Mouse (Mus musculus) CH12.LX (cell line): ENCODE data around the gene Shisa8. TPM values are rescaled to one million over a fixed set of nuclear protein-coding genes. Genes with fewer than 3 reads are reported as not detected.

Experiments
- DNase-seq: peaks from one replicate; pipeline ENCODE4 v3.0.0-alpha.2; 2013; ENCODE audit errors: extremely low read depth
- H3K27ac ChIP-seq: 2 replicates; pipeline ENCODE4 v1.5.1; 2012; ENCODE audit warnings: low read depth, mild to moderate bottlenecking, control low read depth, moderate library complexity; ENCODE audit not compliant: insufficient read depth
- H3K27me3 ChIP-seq: replicated peaks from 2 replicates; pipeline ENCODE3; 2012; ENCODE audit warnings: inconsistent platforms
- H3K36me3 ChIP-seq, 2 experiments: replicated peaks in 1 of 2; 2 replicates each; pipeline versions ENCODE3 to v1.6.1; 2012; ENCODE audit warnings: inconsistent platforms in 1 of 2, low read length in 1 of 2, mild to moderate bottlenecking in 1 of 2, mixed read lengths in 1 of 2, moderate library complexity in 1 of 2; ENCODE audit not compliant: control insufficient read depth in 1 of 2, insufficient read depth in 1 of 2
- H3K4me1 ChIP-seq, 2 experiments: 2 replicates each; pipeline ENCODE4 v1.6.1; 2012; ENCODE audit warnings: inconsistent platforms in 1 of 2, moderate library complexity in 1 of 2; ENCODE audit not compliant: insufficient read depth in 2 of 2, control insufficient read depth in 1 of 2
- H3K4me2 ChIP-seq: 2 replicates; pipeline ENCODE4 v1.6.1; 2012; ENCODE audit warnings: low read depth, mild to moderate bottlenecking, control low read depth; ENCODE audit not compliant: poor library complexity, insufficient read depth, severe bottlenecking
- H3K4me3 ChIP-seq, 3 experiments: fragments of 150-350 bp in 1 of 3; sonication (generic) in 1 of 3; replicated peaks in 1 of 3; 2 replicates each; pipeline versions ENCODE3 to v1.5.1; 2011 to 2012; ENCODE audit warnings: low read depth in 2 of 3, low read length in 2 of 3, mild to moderate bottlenecking in 2 of 3, moderate library complexity in 2 of 3, control low read depth in 1 of 3, improper control_type of control experiment in 1 of 3, inconsistent platforms in 1 of 3, mixed read lengths in 1 of 3; ENCODE audit not compliant: poor library complexity in 1 of 3
- H3K79me2 ChIP-seq: replicated peaks from 2 replicates; pipeline ENCODE4 v1.6.1; 2012; ENCODE audit warnings: mild to moderate bottlenecking, moderate library complexity; ENCODE audit not compliant: control insufficient read depth, poor library complexity, insufficient read depth, severe bottlenecking; ENCODE audit errors: extremely low read depth
- H3K9ac ChIP-seq: 2 replicates; pipeline ENCODE4 v1.6.1; 2012; ENCODE audit warnings: low read depth, mild to moderate bottlenecking, control low read depth, moderate library complexity; ENCODE audit not compliant: insufficient read depth
- H3K9me3 ChIP-seq: replicated peaks from 2 replicates; pipeline ENCODE3; 2012; ENCODE audit warnings: low read length, inconsistent platforms, mixed read lengths
- BHLHE40 ChIP-seq: IDR thresholded peaks from 2 replicates; pipeline ENCODE4 v1.6.1; 2011; ENCODE audit warnings: mild to moderate bottlenecking, low read depth, low read length, improper control_type of control experiment
- CHD1 ChIP-seq: IDR thresholded peaks from 2 replicates; pipeline ENCODE4 v1.6.1; 2012; ENCODE audit warnings: low read depth, low read length, improper control_type of control experiment, inconsistent platforms
- CHD2 ChIP-seq: IDR thresholded peaks from 2 replicates; pipeline ENCODE4 v1.6.1; 2011; ENCODE audit warnings: low read length, improper control_type of control experiment
- CTCF ChIP-seq, 2 experiments: IDR thresholded peaks in 1 of 2; conservative IDR thresholded peaks in 1 of 2; 2 replicates each; pipeline ENCODE4 v1.5.1; 2011 to 2012; ENCODE audit warnings: low read depth in 2 of 2, low read length in 2 of 2, improper control_type of control experiment in 1 of 2, inconsistent platforms in 1 of 2, mild to moderate bottlenecking in 1 of 2, moderate library complexity in 1 of 2
- E2F4 ChIP-seq: IDR thresholded peaks from 2 replicates; pipeline ENCODE4 v1.6.1; 2011; ENCODE audit warnings: low read depth, low read length, improper control_type of control experiment; ENCODE audit not compliant: insufficient replicate concordance
- ETS1 ChIP-seq: conservative IDR thresholded peaks from 2 replicates; pipeline ENCODE4 v1.6.1; 2012; ENCODE audit warnings: low read depth, mild to moderate bottlenecking, inconsistent platforms, low read length, improper control_type of control experiment, moderate library complexity
- GABPA ChIP-seq: IDR thresholded peaks from 2 replicates; pipeline ENCODE4 v1.6.1; 2012; ENCODE audit warnings: low read depth, low read length, improper control_type of control experiment, inconsistent platforms; ENCODE audit not compliant: insufficient replicate concordance
- HCFC1 ChIP-seq: IDR thresholded peaks from 2 replicates; pipeline ENCODE4 v1.6.1; 2012; ENCODE audit warnings: low read depth, mild to moderate bottlenecking, inconsistent platforms, low read length, improper control_type of control experiment
- IRF4 ChIP-seq: IDR thresholded peaks from 2 replicates; pipeline ENCODE4 v1.6.1; 2014; ENCODE audit warnings: low read depth, mild to moderate bottlenecking, inconsistent platforms, low read length, improper control_type of control experiment
- JUND ChIP-seq: conservative IDR thresholded peaks from 2 replicates; pipeline ENCODE4 v1.6.1; 2011; ENCODE audit warnings: low read depth, low read length, improper control_type of control experiment
- KAT2A ChIP-seq: IDR thresholded peaks from 2 replicates; pipeline ENCODE4 v1.6.1; 2012; ENCODE audit warnings: low read length, improper control_type of control experiment, inconsistent platforms; ENCODE audit not compliant: insufficient replicate concordance
- MAFK ChIP-seq: IDR thresholded peaks from 2 replicates; pipeline ENCODE4 v1.6.1; 2011; ENCODE audit warnings: low read length, improper control_type of control experiment; ENCODE audit not compliant: insufficient replicate concordance
- MAX ChIP-seq: IDR thresholded peaks from 2 replicates; pipeline ENCODE4 v1.6.1; 2011; ENCODE audit warnings: low read length, improper control_type of control experiment
- MAZ ChIP-seq: IDR thresholded peaks from 2 replicates; pipeline ENCODE4 v1.6.1; 2012; ENCODE audit warnings: low read depth, mild to moderate bottlenecking, inconsistent platforms, low read length, improper control_type of control experiment, moderate library complexity
- MEF2A ChIP-seq: IDR thresholded peaks from 2 replicates; pipeline ENCODE4 v1.6.1; 2014; ENCODE audit warnings: low read depth, mild to moderate bottlenecking, inconsistent platforms, low read length, improper control_type of control experiment, borderline replicate concordance
- MXI1 ChIP-seq: IDR thresholded peaks from 2 replicates; pipeline ENCODE4 v1.6.1; 2011; ENCODE audit warnings: mild to moderate bottlenecking, low read depth, low read length, improper control_type of control experiment
- MYC ChIP-seq: IDR thresholded peaks from 2 replicates; pipeline ENCODE4 v1.6.1; 2011; ENCODE audit warnings: low read depth, mild to moderate bottlenecking, improper control_type of control experiment, low read length
- NELFE ChIP-seq: IDR thresholded peaks from 2 replicates; pipeline ENCODE4 v1.6.1; 2011; ENCODE audit warnings: low read depth, low read length, improper control_type of control experiment
- NRF1 ChIP-seq: IDR thresholded peaks from 2 replicates; pipeline ENCODE4 v1.6.1; 2014; ENCODE audit warnings: low read depth, mild to moderate bottlenecking, inconsistent platforms, low read length, improper control_type of control experiment, moderate library complexity
- PAX5 ChIP-seq: IDR thresholded peaks from 2 replicates; pipeline ENCODE4 v1.6.1; 2012; ENCODE audit warnings: low read length, inconsistent platforms, mixed read lengths
- POLR2A ChIP-seq: IDR thresholded peaks from 2 replicates; pipeline ENCODE4 v1.6.1; 2011; ENCODE audit warnings: low read depth, mild to moderate bottlenecking, improper control_type of control experiment, low read length
- POLR2AphosphoS2 ChIP-seq: IDR thresholded peaks from 2 replicates; pipeline ENCODE4 v1.6.1; 2011; ENCODE audit warnings: low read depth, low read length, improper control_type of control experiment
- RAD21 ChIP-seq: IDR thresholded peaks from 2 replicates; pipeline ENCODE4 v1.6.1; 2011; ENCODE audit warnings: low read depth, mild to moderate bottlenecking, low read length, improper control_type of control experiment, moderate library complexity
- RCOR1 ChIP-seq: conservative IDR thresholded peaks from 2 replicates; pipeline ENCODE4 v1.6.1; 2012; ENCODE audit warnings: low read depth, mild to moderate bottlenecking, inconsistent platforms, low read length, improper control_type of control experiment
- SIN3A ChIP-seq: IDR thresholded peaks from 2 replicates; pipeline ENCODE4 v1.6.1; 2012; ENCODE audit warnings: low read length, improper control_type of control experiment, inconsistent platforms
- SMC3 ChIP-seq: IDR thresholded peaks from 2 replicates; pipeline ENCODE4 v1.6.1; 2011; ENCODE audit warnings: low read depth, low read length, improper control_type of control experiment
- UBTF ChIP-seq: IDR thresholded peaks from 2 replicates; pipeline ENCODE4 v1.6.1; 2012; ENCODE audit warnings: low read depth, mild to moderate bottlenecking, inconsistent platforms, low read length, improper control_type of control experiment, moderate library complexity
- USF1 ChIP-seq: IDR thresholded peaks from 2 replicates; pipeline ENCODE4 v1.6.1; 2014; ENCODE audit warnings: low read depth, mild to moderate bottlenecking, inconsistent platforms, low read length, improper control_type of control experiment
- ZC3H11A ChIP-seq: IDR thresholded peaks from 2 replicates; pipeline ENCODE4 v1.6.1; 2012; ENCODE audit warnings: low read depth, mild to moderate bottlenecking, inconsistent platforms, low read length, improper control_type of control experiment
- ZNF384 ChIP-seq: IDR thresholded peaks from 2 replicates; pipeline ENCODE4 v1.6.1; 2012; ENCODE audit warnings: low read depth, low read length, improper control_type of control experiment, inconsistent platforms
- dilution Hi-C: fragments of 300-500 bp; cut with MboI; formaldehyde crosslinking; loops from 2 replicates; pipeline ENCODE4 v1.14.3; 2020; ENCODE audit warnings: low sequenced_read_pairs; ENCODE audit not compliant: extremely low pct_unique_long_range_greater_than_20kb, extremely low pct_ligation_motif_present
- in situ Hi-C: fragments of 300-500 bp; cut with MboI; formaldehyde crosslinking; loops from 3 replicates; pipeline ENCODE4 v1.14.3; 2019; ENCODE audit warnings: low sequenced_read_pairs, low pct_ligation_motif_present, low pct_unique_long_range_greater_than_20kb, mixed read lengths
- polyA plus RNA-seq: library from polyadenylated mRNA; unstranded; fragments of >175 nt; gene quantifications from 2 replicates; pipeline ENCODE4 v1.2.1, GENCODE M21; 2012; ENCODE audit warnings: low read depth; ENCODE audit not compliant: insufficient read length
- total RNA-seq, 2 experiments: library from RNA; depleted of rRNA; stranded (reverse); fragments of 300-350 nt in 1 of 2; fragments of >200 nt in 1 of 2; gene quantifications; 2 replicates each; pipeline ENCODE4 v1.2.3; 2012 to 2014

Gene Shisa8
- total and polyA plus RNA-seq, 3 experiments, result 83.4 to 159 (median 103) TPM

GRCm38 (mm10) chr15:82166240-82167100 lies 46.1 kb downstream of the Shisa8 start (continued):
- TF ChIP-seq ETS1, result peak; percentile 11; the same call in 1 of the 2 replicates
- TF ChIP-seq CHD2, result no peak
- TF ChIP-seq MAZ, result peak; percentile 61
- peak; percentile 20; the same call in 1 of the 2 replicates for TF ChIP-seq NELFE
- peak; percentile 31 for TF ChIP-seq IRF4
- TF ChIP-seq E2F4, result no peak
- TF ChIP-seq MXI1, result peak; percentile 71; the same call in 1 of the 2 replicates
- no peak for TF ChIP-seq KAT2A

GRCm38 (mm10) chr15:82165332-82166239 lies 47.0 kb downstream of the Shisa8 start:
- H3K4me2 ChIP-seq, result peak overlapping the region; percentile 96
- H3K9ac ChIP-seq, result peak overlapping the region; percentile 73
- peak overlapping the region; percentile 96 for H3K27ac ChIP-seq
- peak; percentile 94 for DNase-seq
- H3K4me1 ChIP-seq, result peaks cover 9 to 70% of the 10 kb centered on the region in 2 experiments
- H3K4me3 ChIP-seq, result peak overlapping the region; percentile 4 to 41 (median 22)
- in situ Hi-C loops (no loop called here), dilution Hi-C loops (no loop called here)
- H3K27me3 ChIP-seq, result no peaks in the 10 kb centered on the region
- H3K9me3 ChIP-seq, result no peaks in the 10 kb centered on the region
- peaks cover 78% of the 10 kb centered on the region for H3K79me2 ChIP-seq
- peaks cover 10 to 30% of the 10 kb centered on the region in 2 experiments for H3K36me3 ChIP-seq
- peak; percentile 55; the same call in 1 of the 2 replicates for TF ChIP-seq NELFE
- TF ChIP-seq E2F4, result 0 out of 2 replicates have a peak, but pooled peaks have one; percentile 56
- TF ChIP-seq CTCF (conservative IDR thresholded peaks at IDR 0.05 in 1 of 2, IDR thresholded peaks at IDR 0.05 in 1 of 2; ENCODE audit: low read depth in 2 of 2, low read length in 2 of 2), result peak; percentile 95 to 99
- peak; percentile 35; the same call in 1 of the 2 replicates for TF ChIP-seq BHLHE40
- peak; percentile 36; the same call in 1 of the 2 replicates for TF ChIP-seq POLR2A
- TF ChIP-seq RAD21, result peak; percentile 85
- TF ChIP-seq MAZ, result 0 out of 2 replicates have a peak, but pooled peaks have one; percentile 50
- peak; percentile 44; the same call in 1 of the 2 replicates for TF ChIP-seq ZNF384
- TF ChIP-seq SMC3, result peak; percentile 79
- peak; percentile 33; the same call in 1 of the 2 replicates for TF ChIP-seq POLR2AphosphoS2
- TF ChIP-seq MXI1, result peak; percentile 96
- no peak for TF ChIP-seq GABPA
- TF ChIP-seq USF1, result no peak
- no peak; the same call in 1 of the 2 replicates for TF ChIP-seq RCOR1
- peak; percentile 93 for TF ChIP-seq MAX
- peak; percentile 98 for TF ChIP-seq CHD1
- TF ChIP-seq KAT2A, result 0 out of 2 replicates have a peak, but pooled peaks have one; percentile 9
- TF ChIP-seq NRF1, result no peak
- no peak for TF ChIP-seq PAX5
- peak; percentile 100 for TF ChIP-seq MYC
- TF ChIP-seq UBTF, result 0 out of 2 replicates have a peak, but pooled peaks have one; percentile 58
- TF ChIP-seq JUND, result peak; percentile 56
- peak; percentile 25; the same call in 1 of the 2 replicates for TF ChIP-seq ZC3H11A
- TF ChIP-seq SIN3A, result peak; percentile 93; the same call in 1 of the 2 replicates
- peak; percentile 45 for TF ChIP-seq HCFC1
- peak; percentile 76 for TF ChIP-seq IRF4
- peak; percentile 31; the same call in 1 of the 2 replicates for TF ChIP-seq ETS1
- peak; percentile 60; the same call in 1 of the 2 replicates for TF ChIP-seq MEF2A
- TF ChIP-seq MAFK, result no peak
